Mouse (Mus musculus): ENCODE measurements around the gene Tcf19.
"Not testable (repeated sequence)": the region's sequence is repeated elsewhere in the genome, so short reads cannot be mapped to it uniquely, and the experiment has no call there.

The Tcf19 gene

GRCm38 (mm10) chr17:35532901-35533300 is 16.3 kb upstream of the Tcf19 start, which contains the start of gene Psors1c2:
Gene Psors1c2 (plus strand): TSS chr17:35533201.
- no peak for DNase-seq (ENCODE audit: low read depth, low spot score)

- peak; percentile 53 for DNase-seq (ENCODE audit: low read depth, low spot score)
Observed at GRCm38 (mm10) chr17:35532360-35532759, 15.7 kb upstream of the Tcf19 start.

GRCm38 (mm10) chr17:35526644-35527043 is 10.0 kb upstream of the Tcf19 start:
- DNase-seq (ENCODE audit: low read depth, low spot score), result peak; percentile 53

- DNase-seq (ENCODE audit: low read depth, low spot score), result no peak
Observed at GRCm38 (mm10) chr17:35524354-35524753, 7.7 kb upstream of the Tcf19 start.

- DNase-seq (ENCODE audit: low read depth, low spot score), result no peak
Observed at GRCm38 (mm10) chr17:35517526-35517925, 902 bp upstream of the Tcf19 start.

GRCm38 (mm10) chr17:35515911-35516640 is 548 bp downstream of the Tcf19 start:
- peak; percentile 68 for DNase-seq (ENCODE audit: low read depth, low spot score)

GRCm38 (mm10) chr17:35514756-35515155 is 1.9 kb downstream of the Tcf19 start:
- no peak for DNase-seq (ENCODE audit: low read depth, low spot score)

- peak; percentile 91 for DNase-seq (ENCODE audit: low read depth, low spot score)
Observed at GRCm38 (mm10) chr17:35513886-35514285, 2.7 kb downstream of the Tcf19 start.

- DNase-seq (ENCODE audit: low read depth, low spot score), result peak; percentile 76
Observed at GRCm38 (mm10) chr17:35512916-35513626, 3.6 kb downstream of the Tcf19 start.

GRCm38 (mm10) chr17:35509284-35509683 is 7.3 kb downstream of the Tcf19 start:
- DNase-seq (ENCODE audit: low read depth, low spot score), result peak; percentile 68

- DNase-seq (ENCODE audit: low read depth, low spot score), result not testable (repeated sequence)
Observed at GRCm38 (mm10) chr17:35508279-35508678, 8.3 kb downstream of the Tcf19 start.

GRCm38 (mm10) chr17:35507556-35508260 is 8.9 kb downstream of the Tcf19 start:
- peak; percentile 43 for DNase-seq (ENCODE audit: low read depth, low spot score)

GRCm38 (mm10) chr17:35506881-35507280 is 9.7 kb downstream of the Tcf19 start:
- DNase-seq (ENCODE audit: low read depth, low spot score), result peak; percentile 53

- peak; percentile 86 for DNase-seq (ENCODE audit: low read depth, low spot score)
Observed at GRCm38 (mm10) chr17:35505776-35506175, 10.8 kb downstream of the Tcf19 start, which contains the start of gene Pou5f1. Gene Pou5f1 (plus strand): TSS chr17:35506018.

GRCm38 (mm10) chr17:35504628-35505481 is 11.8 kb downstream of the Tcf19 start:
- peak; percentile 91 for DNase-seq (ENCODE audit: low read depth, low spot score)

- peak; percentile 100 for DNase-seq (ENCODE audit: low read depth, low spot score)
Observed at GRCm38 (mm10) chr17:35503849-35504248, 12.8 kb downstream of the Tcf19 start.

- peak; percentile 80 for DNase-seq (ENCODE audit: low read depth, low spot score)
Observed at GRCm38 (mm10) chr17:35502762-35503161, 13.9 kb downstream of the Tcf19 start.

GRCm38 (mm10) chr17:35502226-35502625 is 14.4 kb downstream of the Tcf19 start:
- peak; percentile 78 for DNase-seq (ENCODE audit: low read depth, low spot score)

GRCm38 (mm10) chr17:35497124-35497523 is 19.5 kb downstream of the Tcf19 start:
- DNase-seq (ENCODE audit: low read depth, low spot score), result peak; percentile 53

- DNase-seq (ENCODE audit: low read depth, low spot score), result peak; percentile 91
Observed at GRCm38 (mm10) chr17:35490320-35490719, 26.3 kb downstream of the Tcf19 start.

- peak; percentile 55 for DNase-seq (ENCODE audit: low read depth, low spot score)
Observed at GRCm38 (mm10) chr17:35488041-35488440, 28.6 kb downstream of the Tcf19 start.

All from ZHBTc4 (cell line).